Mouse (Mus musculus) liver, embryonic 16.5 days (tissue): ENCODE measurements around the gene Cep104. TPM values are rescaled to one million over a fixed set of nuclear protein-coding genes. Genes with fewer than 3 reads are reported as not detected.

Source experiments
- ATAC-seq: fragments of 200-750 bp; cut with Nextera tagmentation; 2 replicates; pipeline ENCODE4 v1.8.0; 2017; ENCODE audit warnings: low read depth, mild to moderate bottlenecking, moderate number of reproducible peaks, moderate library complexity
- H3K27ac ChIP-seq: fragments of 300-500 bp; sonication (generic); 2 replicates; pipeline ENCODE4 v1.5.1; 2014; ENCODE audit warnings: mild to moderate bottlenecking, low read length
- H3K27me3 ChIP-seq: fragments of 300-500 bp; sonication (generic); 2 replicates; pipeline ENCODE4 v1.6.1; 2014; ENCODE audit warnings: low read depth, low read length, mixed read lengths; ENCODE audit not compliant: control insufficient read depth, insufficient read depth
- H3K36me3 ChIP-seq: fragments of 300-500 bp; sonication (generic); 2 replicates; pipeline ENCODE4 v1.6.1; 2014; ENCODE audit warnings: mild to moderate bottlenecking; ENCODE audit not compliant: control insufficient read depth, insufficient read depth
- H3K4me1 ChIP-seq: fragments of 300-500 bp; sonication (generic); 2 replicates; pipeline ENCODE4 v1.6.1; 2014; ENCODE audit warnings: low read depth, low read length, mixed read lengths; ENCODE audit not compliant: control insufficient read depth
- H3K4me2 ChIP-seq: fragments of 300-500 bp; sonication (generic); 2 replicates; pipeline ENCODE4 v1.6.1; 2014; ENCODE audit warnings: low read depth, low read length, mixed read lengths
- H3K4me3 ChIP-seq: fragments of 300-500 bp; sonication (generic); 2 replicates; pipeline ENCODE4 v1.5.1; 2014; ENCODE audit warnings: low read depth, mild to moderate bottlenecking, low read length
- H3K9ac ChIP-seq: fragments of 300-500 bp; sonication (generic); 2 replicates; pipeline ENCODE4 v1.6.1; 2014; ENCODE audit warnings: low read depth, low read length
- H3K9me3 ChIP-seq: fragments of 300-500 bp; sonication (generic); replicated peaks from 2 replicates; pipeline ENCODE4 v1.6.1; 2016; ENCODE audit warnings: low read length; ENCODE audit not compliant: control insufficient read depth
- WGBS: fragments of 180-500 bp; shearing (Covaris S2); extraction: QIAGEN DNeasy Blood & Tissue Kit; methylation state at CpG from one replicate; pipeline ENCODE4 v1.1.7; 2014; ENCODE audit not compliant: insufficient replicate concordance; 5-methylcytosine and 5-hydroxymethylcytosine counted together
- polyA plus RNA-seq: library from polyadenylated mRNA; unstranded; fragments of >200 nt; fragmentation: Nextera tagmentation; extraction: Ambion mirVana; gene quantifications from 2 replicates; pipeline ENCODE4 v1.2.1, GENCODE M21; 2015

The Cep104 gene
- polyA plus RNA-seq, 1 experiment from 2014 or later: 5.3 TPM

GRCm38 (mm10) chr4:154045837-154046236 is 70.8 kb downstream of the Cep104 start:
- H3K27ac ChIP-seq: no peak overlapping the region
- WGBS: 57% methylated on average over 5 of the region's 5 CpGs
- no peaks in the 10 kb centered on the region for H3K4me1 ChIP-seq
- no peaks in the 10 kb centered on the region for H3K36me3 ChIP-seq
- H3K27me3 ChIP-seq: no peaks in the 10 kb centered on the region
- no peaks in the 10 kb centered on the region for H3K9me3 ChIP-seq
- ATAC-seq: no peak
- H3K4me3 ChIP-seq: no peak overlapping the region
- H3K9ac ChIP-seq: no peak overlapping the region
- H3K4me2 ChIP-seq: no peak overlapping the region

GRCm38 (mm10) chr4:154051401-154051800 is 76.4 kb downstream of the Cep104 start:
- no peak overlapping the region for H3K4me3 ChIP-seq
- H3K9me3 ChIP-seq: no peaks in the 10 kb centered on the region
- WGBS: 85% methylated on average over 3 of the region's 3 CpGs
- no peaks in the 10 kb centered on the region for H3K27me3 ChIP-seq
- H3K9ac ChIP-seq: no peak overlapping the region
- H3K4me2 ChIP-seq: no peak overlapping the region
- H3K36me3 ChIP-seq: no peaks in the 10 kb centered on the region
- ATAC-seq: no peak
- no peaks in the 10 kb centered on the region for H3K4me1 ChIP-seq
- no peak overlapping the region for H3K27ac ChIP-seq

GRCm38 (mm10) chr4:154053065-154053464 is 78.1 kb downstream of the Cep104 start:
- H3K4me2 ChIP-seq: no peak overlapping the region
- H3K36me3 ChIP-seq: no peaks in the 10 kb centered on the region
- no peak overlapping the region for H3K4me3 ChIP-seq
- no peak overlapping the region for H3K27ac ChIP-seq
- H3K4me1 ChIP-seq: no peaks in the 10 kb centered on the region
- ATAC-seq: no peak
- no peak overlapping the region for H3K9ac ChIP-seq
- no peaks in the 10 kb centered on the region for H3K27me3 ChIP-seq
- 44% methylated on average over 4 of the region's 4 CpGs for WGBS
- H3K9me3 ChIP-seq: no peaks in the 10 kb centered on the region

DNA sequence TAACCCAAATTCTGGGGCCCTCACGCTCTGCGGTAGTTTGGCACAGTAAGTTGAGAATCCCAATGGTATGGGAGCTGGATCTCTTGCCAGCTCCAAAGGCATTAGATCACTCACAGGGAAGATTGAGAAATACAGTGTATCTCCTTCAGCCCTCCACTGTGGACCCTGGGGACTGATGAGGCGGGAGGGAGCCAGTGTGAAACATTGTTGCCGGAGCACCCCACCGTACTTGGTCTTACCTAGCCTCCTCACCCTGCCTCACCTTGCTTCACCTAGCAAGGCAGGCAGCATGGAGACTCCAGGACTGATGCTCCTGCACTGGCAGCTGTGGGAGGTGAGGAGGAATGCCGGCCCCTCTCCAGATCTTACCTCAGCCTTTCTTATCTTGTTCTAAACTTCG is 80.5 kb downstream of the Cep104 start:
- H3K9me3 ChIP-seq: no peaks in the 10 kb centered on the region
- no peak overlapping the region for H3K9ac ChIP-seq
- H3K27me3 ChIP-seq: no peaks in the 10 kb centered on the region
- H3K4me3 ChIP-seq: no peak overlapping the region
- WGBS: 67% methylated on average over 7 of the region's 7 CpGs
- H3K4me1 ChIP-seq: no peaks in the 10 kb centered on the region
- H3K4me2 ChIP-seq: no peak overlapping the region
- no peak for ATAC-seq
- no peaks in the 10 kb centered on the region for H3K36me3 ChIP-seq
- no peak overlapping the region for H3K27ac ChIP-seq

GRCm38 (mm10) chr4:154056046-154056445 is 81.1 kb downstream of the Cep104 start:
- Histone ChIP-seq H3K36me3 (no peaks in the 10 kb centered on the region), H3K4me2 (no peak overlapping the region), H3K4me3 (no peak overlapping the region), H3K27me3 (no peaks in the 10 kb centered on the region), H3K4me1 (no peaks in the 10 kb centered on the region), H3K9me3 (no peaks in the 10 kb centered on the region), H3K9ac (no peak overlapping the region), H3K27ac (no peak overlapping the region)
- ATAC-seq: no peak
- 50% methylated on average over 2 of the region's 2 CpGs for WGBS

DNA sequence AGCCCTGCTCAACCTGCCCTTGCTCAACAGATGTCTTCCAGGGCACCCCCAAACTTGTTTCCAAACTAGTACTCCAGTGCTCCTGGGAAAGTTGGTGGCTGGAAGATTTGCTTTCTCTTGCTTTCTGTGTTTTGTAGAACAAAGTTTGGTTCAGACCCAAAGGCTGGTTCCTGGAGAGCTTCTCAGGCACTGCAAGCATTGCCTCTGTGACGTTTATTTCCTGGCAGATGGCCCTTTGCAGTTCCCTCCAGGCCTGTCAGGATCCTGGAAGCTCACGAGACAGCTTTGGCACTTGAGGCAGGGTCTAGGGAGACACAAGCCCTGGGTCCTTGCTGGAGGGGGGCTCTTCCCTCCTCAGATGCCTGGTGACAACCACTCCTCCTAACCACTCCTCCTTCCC is 81.7 kb downstream of the Cep104 start:
- 25% methylated on average over 2 of the region's 2 CpGs for WGBS

GRCm38 (mm10) chr4:154057696-154058095 is 82.7 kb downstream of the Cep104 start:
- H3K4me2 ChIP-seq: no peak overlapping the region
- WGBS: 43% methylated on average over 4 of the region's 4 CpGs
- ATAC-seq: no peak

More for the DNA sequence above, 81.7 kb downstream of the Cep104 start:
- H3K9ac ChIP-seq: no peak overlapping the region
- no peaks in the 10 kb centered on the region for H3K4me1 ChIP-seq
- no peaks in the 10 kb centered on the region for H3K36me3 ChIP-seq
- no peak overlapping the region for H3K4me3 ChIP-seq
- H3K27me3 ChIP-seq: no peaks in the 10 kb centered on the region
- no peak for ATAC-seq
- H3K9me3 ChIP-seq: no peaks in the 10 kb centered on the region
- H3K27ac ChIP-seq: no peak overlapping the region
- no peak overlapping the region for H3K4me2 ChIP-seq

More at GRCm38 (mm10) chr4:154057696-154058095, 82.7 kb downstream of the Cep104 start:
- Histone ChIP-seq H3K27ac (no peak overlapping the region), H3K27me3 (no peaks in the 10 kb centered on the region), H3K4me1 (no peaks in the 10 kb centered on the region), H3K9ac (no peak overlapping the region), H3K36me3 (no peaks in the 10 kb centered on the region), H3K9me3 (no peaks in the 10 kb centered on the region), H3K4me3 (no peak overlapping the region)

Other genes starting within 250 kb of the Cep104 start
- gene A430005L14Rik, start 18.0 kb upstream of the Cep104 start, polyA plus RNA-seq: 45.4 and 52.0 TPM in 2 replicates
- gene Dffb, start 68 bp upstream of the Cep104 start, polyA plus RNA-seq: 6.7 and 6.9 TPM in 2 replicates
- 11.8 and 12.2 TPM in 2 replicates for gene Lrrc47, start 36.5 kb downstream of the Cep104 start, polyA plus RNA-seq
- 271 and 290 TPM in 2 replicates for gene Smim1, start 51.0 kb downstream of the Cep104 start, polyA plus RNA-seq
- gene Ccdc27, start 67.5 kb downstream of the Cep104 start, polyA plus RNA-seq: 0.04 TPM in 1 of 2 replicates, not detected in the other
- 0.05 TPM in 1 of 2 replicates, not detected in the other for gene Trp73, start 165.0 kb downstream of the Cep104 start, polyA plus RNA-seq
- gene Wrap73, start 167.2 kb downstream of the Cep104 start, polyA plus RNA-seq: 22.5 and 24.7 TPM in 2 replicates
- 128 and 131 TPM in 2 replicates for gene Tprgl, start 185.5 kb downstream of the Cep104 start, polyA plus RNA-seq
- gene Megf6, start 195.5 kb downstream of the Cep104 start, polyA plus RNA-seq: 1.7 and 1.9 TPM in 2 replicates